Mouse (Mus musculus): ENCODE measurements around the gene Tmem252. TPM values are rescaled to one million over a fixed set of nuclear protein-coding genes. Genes with fewer than 3 reads are reported as not detected.

The Tmem252 gene
- polyA plus RNA-seq, 1 experiment from 2014 or later = 3.0 TPM

- ATAC-seq (ENCODE audit: insufficient number of reproducible peaks, insufficient read depth, low FRiP score, low TSS enrichment, low read depth) = no peak
- Histone ChIP-seq H3K4me2 (no peak overlapping the region), H3K36me3 (no peaks in the 10 kb centered on the region), H3K4me1 (peaks cover 9% of the 10 kb centered on the region; the same call in 1 of the 2 replicates), H3K9ac (no peak overlapping the region), H3K9me3 (no peaks in the 10 kb centered on the region), H3K27me3 (no peaks in the 10 kb centered on the region), H3K27ac (no peak overlapping the region), H3K4me3 (no peak overlapping the region)
- WGBS = 41% methylated on average over 6 of the region's 6 CpGs
These were observed 21.3 kb upstream of the Tmem252 start for GRCm38 (mm10) chr19:24652342-24653019.

GRCm38 (mm10) chr19:24653230-24653799 lies 20.5 kb upstream of the Tmem252 start:
- no peaks in the 10 kb centered on the region for H3K9me3 ChIP-seq
- H3K4me2 ChIP-seq = no peak overlapping the region
- H3K27me3 ChIP-seq = no peaks in the 10 kb centered on the region
- H3K27ac ChIP-seq = no peak overlapping the region
- H3K9ac ChIP-seq = no peak overlapping the region
- ATAC-seq (ENCODE audit: insufficient number of reproducible peaks, insufficient read depth, low FRiP score, low TSS enrichment, low read depth) = no peak
- no peaks in the 10 kb centered on the region for H3K36me3 ChIP-seq
- 70% methylated on average over 9 of the region's 9 CpGs for WGBS
- H3K4me3 ChIP-seq = no peak overlapping the region
- peaks cover 9% of the 10 kb centered on the region; the same call in 1 of the 2 replicates for H3K4me1 ChIP-seq

- peaks cover 5% of the 10 kb centered on the region; the same call in 1 of the 2 replicates for H3K4me1 ChIP-seq
- H3K27ac ChIP-seq = no peak overlapping the region
- H3K9me3 ChIP-seq = no peaks in the 10 kb centered on the region
- H3K4me2 ChIP-seq = no peak overlapping the region
- 82% methylated on average over 3 of the region's 3 CpGs for WGBS
- H3K36me3 ChIP-seq = no peaks in the 10 kb centered on the region
- H3K4me3 ChIP-seq = no peak overlapping the region
- no peak for ATAC-seq (ENCODE audit: insufficient number of reproducible peaks, insufficient read depth, low FRiP score, low TSS enrichment, low read depth)
- H3K27me3 ChIP-seq = no peaks in the 10 kb centered on the region
- no peak overlapping the region for H3K9ac ChIP-seq
These were observed 16.8 kb upstream of the Tmem252 start for GRCm38 (mm10) chr19:24656981-24657380.

GRCm38 (mm10) chr19:24662346-24662745 lies 11.5 kb upstream of the Tmem252 start:
- H3K27me3 ChIP-seq = no peaks in the 10 kb centered on the region
- H3K9me3 ChIP-seq = no peaks in the 10 kb centered on the region
- no peak for ATAC-seq (ENCODE audit: insufficient number of reproducible peaks, insufficient read depth, low FRiP score, low TSS enrichment, low read depth)
- no peak overlapping the region for H3K4me2 ChIP-seq
- no peak overlapping the region for H3K27ac ChIP-seq
- no peaks in the 10 kb centered on the region for H3K36me3 ChIP-seq
- no peaks in the 10 kb centered on the region for H3K4me1 ChIP-seq
- H3K9ac ChIP-seq = no peak overlapping the region
- WGBS = 96% methylated on average over 2 of the region's 2 CpGs
- no peak overlapping the region for H3K4me3 ChIP-seq

GRCm38 (mm10) chr19:24665771-24666170 lies 8.0 kb upstream of the Tmem252 start:
- Histone ChIP-seq H3K9me3 (no peaks in the 10 kb centered on the region), H3K27me3 (no peaks in the 10 kb centered on the region), H3K4me1 (no peaks in the 10 kb centered on the region), H3K36me3 (no peaks in the 10 kb centered on the region), H3K9ac (no peak overlapping the region), H3K27ac (no peak overlapping the region), H3K4me3 (no peak overlapping the region), H3K4me2 (no peak overlapping the region)
- 76% methylated on average over 11 of the region's 11 CpGs for WGBS
- ATAC-seq (ENCODE audit: insufficient number of reproducible peaks, insufficient read depth, low FRiP score, low TSS enrichment, low read depth) = no peak

- Histone ChIP-seq H3K27me3 (no peaks in the 10 kb centered on the region), H3K4me2 (no peak overlapping the region), H3K27ac (no peak overlapping the region), H3K4me3 (no peak overlapping the region), H3K4me1 (no peaks in the 10 kb centered on the region), H3K9me3 (no peaks in the 10 kb centered on the region), H3K36me3 (no peaks in the 10 kb centered on the region), H3K9ac (no peak overlapping the region)
- WGBS = 83% methylated on average over 3 of the region's 3 CpGs
- ATAC-seq (ENCODE audit: insufficient number of reproducible peaks, insufficient read depth, low FRiP score, low TSS enrichment, low read depth) = no peak
These were observed 6.3 kb upstream of the Tmem252 start for GRCm38 (mm10) chr19:24667527-24667926.

GRCm38 (mm10) chr19:24671571-24671970 lies 2.2 kb upstream of the Tmem252 start:
- Histone ChIP-seq H3K9me3 (no peaks in the 10 kb centered on the region), H3K4me2 (no peak overlapping the region), H3K36me3 (no peaks in the 10 kb centered on the region), H3K27ac (no peak overlapping the region), H3K4me1 (no peaks in the 10 kb centered on the region), H3K27me3 (no peaks in the 10 kb centered on the region), H3K9ac (no peak overlapping the region), H3K4me3 (no peak overlapping the region)
- ATAC-seq (ENCODE audit: insufficient number of reproducible peaks, insufficient read depth, low FRiP score, low TSS enrichment, low read depth) = no peak
- WGBS = 36% methylated on average over 3 of the region's 3 CpGs

GRCm38 (mm10) chr19:24672366-24672960 lies 1.3 kb upstream of the Tmem252 start:
- no peaks in the 10 kb centered on the region for H3K36me3 ChIP-seq
- H3K9me3 ChIP-seq = no peaks in the 10 kb centered on the region
- H3K27ac ChIP-seq = no peak overlapping the region
- ATAC-seq (ENCODE audit: insufficient number of reproducible peaks, insufficient read depth, low FRiP score, low TSS enrichment, low read depth) = no peak
- H3K27me3 ChIP-seq = no peaks in the 10 kb centered on the region
- H3K4me3 ChIP-seq = no peak overlapping the region
- no peaks in the 10 kb centered on the region for H3K4me1 ChIP-seq
- WGBS = 68% methylated on average over 10 of the region's 10 CpGs
- H3K4me2 ChIP-seq = no peak overlapping the region
- H3K9ac ChIP-seq = no peak overlapping the region

- no peaks in the 10 kb centered on the region for H3K9me3 ChIP-seq
- no peaks in the 10 kb centered on the region for H3K4me1 ChIP-seq
- no peaks in the 10 kb centered on the region for H3K27me3 ChIP-seq
- H3K4me2 ChIP-seq = no peak overlapping the region
- no peak overlapping the region for H3K27ac ChIP-seq
- no peak overlapping the region for H3K4me3 ChIP-seq
- no peaks in the 10 kb centered on the region for H3K36me3 ChIP-seq
- no peak overlapping the region for H3K9ac ChIP-seq
- ATAC-seq (ENCODE audit: insufficient number of reproducible peaks, insufficient read depth, low FRiP score, low TSS enrichment, low read depth) = no peak
- 84% methylated on average over 10 of the region's 10 CpGs for WGBS
These were observed 477 bp upstream of the Tmem252 start for GRCm38 (mm10) chr19:24673331-24673730.

GRCm38 (mm10) chr19:24676429-24676828 lies 2.6 kb downstream of the Tmem252 start:
- no peaks in the 10 kb centered on the region for H3K27me3 ChIP-seq
- no peaks in the 10 kb centered on the region for H3K36me3 ChIP-seq
- no peak overlapping the region for H3K9ac ChIP-seq
- WGBS = 90% methylated on average over 7 of the region's 7 CpGs
- no peak overlapping the region for H3K4me2 ChIP-seq
- H3K27ac ChIP-seq = no peak overlapping the region
- no peak overlapping the region for H3K4me3 ChIP-seq
- no peaks in the 10 kb centered on the region for H3K4me1 ChIP-seq
- ATAC-seq (ENCODE audit: insufficient number of reproducible peaks, insufficient read depth, low FRiP score, low TSS enrichment, low read depth) = no peak
- H3K9me3 ChIP-seq = no peaks in the 10 kb centered on the region

- H3K36me3 ChIP-seq = no peaks in the 10 kb centered on the region
- 64% methylated on average over 8 of the region's 8 CpGs for WGBS
- no peaks in the 10 kb centered on the region for H3K9me3 ChIP-seq
- no peak overlapping the region for H3K9ac ChIP-seq
- no peak overlapping the region for H3K4me3 ChIP-seq
- no peak for ATAC-seq (ENCODE audit: insufficient number of reproducible peaks, insufficient read depth, low FRiP score, low TSS enrichment, low read depth)
- H3K4me2 ChIP-seq = no peak overlapping the region
- no peak overlapping the region for H3K27ac ChIP-seq
- no peaks in the 10 kb centered on the region for H3K27me3 ChIP-seq
- H3K4me1 ChIP-seq = no peaks in the 10 kb centered on the region
These were observed 3.6 kb downstream of the Tmem252 start for GRCm38 (mm10) chr19:24677242-24677984.

All from embryonic facial prominence, embryonic 13.5 days (tissue).